Mouse (Mus musculus): ENCODE measurements at regions not wholly inside any gene's neighbourhood (a gene's known extent, or its start where the extent isn't known, plus 50 kb on each side); places are given as distances from the start of the nearest gene placed in this dataset.
A peak's percentile ranks its signal among the peaks of the same experiment; 100 is the strongest.

GRCm38 (mm10) chr5:9954652-9955051, 229.7 kb upstream of the Grm3 start:
- peak; percentile 3 to 8 for DNase-seq

GRCm38 (mm10) chr5:9938746-9939145, 213.8 kb upstream of the Grm3 start:
- no peak for DNase-seq

- DNase-seq = no peak
Observed at GRCm38 (mm10) chr5:9912936-9913335, 188.0 kb upstream of the Grm3 start.

DNA sequence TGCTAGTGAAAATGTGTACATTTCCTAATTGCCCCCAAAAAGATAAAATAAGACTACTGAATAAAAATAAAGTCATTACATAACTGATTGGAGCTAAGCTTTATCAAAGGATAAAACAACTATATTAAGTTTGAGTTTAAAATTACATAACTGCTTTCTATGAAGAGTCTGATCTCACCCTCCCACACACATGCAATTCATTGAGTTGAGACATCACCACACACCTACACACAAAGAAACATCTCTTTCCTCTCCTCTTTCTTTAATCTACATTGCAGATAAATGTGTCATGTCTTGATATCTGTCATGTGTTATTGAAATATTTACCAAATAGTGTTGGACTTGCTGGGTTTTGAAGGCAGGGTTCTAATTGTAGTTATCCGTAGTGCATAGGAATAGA, 186.8 kb upstream of the Grm3 start:
- no peak for DNase-seq

DNA sequence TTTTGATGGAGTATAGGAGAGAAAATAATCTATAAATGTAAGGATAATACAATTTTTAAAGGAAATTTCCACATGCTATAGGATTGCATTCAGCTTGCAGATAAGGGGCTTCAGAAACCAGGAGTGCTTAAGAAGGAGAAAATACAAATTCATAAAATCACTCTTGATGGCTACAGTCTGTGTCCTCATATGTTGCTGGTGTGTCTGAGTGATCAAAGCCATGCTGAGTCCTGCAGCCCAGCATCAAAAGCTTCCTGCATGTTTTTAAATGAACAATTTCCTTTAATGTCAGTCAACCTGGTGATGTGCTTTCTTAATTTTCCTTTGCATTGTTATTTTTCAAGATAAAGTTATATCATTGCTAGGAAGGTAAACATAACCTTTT, 186.1 kb upstream of the Grm3 start:
- DNase-seq = no peak

DNA sequence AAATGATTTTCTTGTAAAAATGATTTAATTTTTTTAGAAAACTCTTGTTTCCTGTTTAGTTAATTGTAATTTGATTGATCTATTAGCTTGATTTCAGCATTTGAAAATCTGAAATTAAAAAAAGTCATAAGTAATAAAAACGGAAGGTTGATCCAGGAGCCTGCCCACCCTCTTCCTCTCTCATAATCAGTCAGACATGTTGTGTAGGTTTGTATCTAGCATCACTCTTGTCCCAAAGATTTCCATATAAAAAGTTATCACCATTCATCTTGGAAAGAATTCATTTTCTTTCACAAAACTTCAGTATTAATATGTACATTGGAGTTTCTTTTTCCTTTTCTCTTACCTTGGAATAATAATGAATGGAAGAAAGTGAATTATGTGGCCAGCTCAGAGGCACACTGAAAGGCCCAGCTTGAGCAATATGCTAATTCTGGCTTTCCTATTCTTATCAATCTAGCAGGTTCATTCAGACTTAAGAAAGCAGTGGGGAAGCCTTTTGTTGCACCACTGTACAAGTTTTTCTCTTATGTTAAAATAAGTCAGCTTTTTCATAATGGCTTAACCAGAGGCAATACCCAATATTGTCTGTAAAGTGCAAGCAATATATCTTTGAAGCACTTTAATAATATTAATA, 185.6 kb upstream of the Grm3 start:
- DNase-seq = no peak

GRCm38 (mm10) chr5:9895297-9895696, 170.3 kb upstream of the Grm3 start:
- DNase-seq = no peak

GRCm38 (mm10) chr5:9878063-9878462, 153.1 kb upstream of the Grm3 start:
- no peak for DNase-seq

DNA sequence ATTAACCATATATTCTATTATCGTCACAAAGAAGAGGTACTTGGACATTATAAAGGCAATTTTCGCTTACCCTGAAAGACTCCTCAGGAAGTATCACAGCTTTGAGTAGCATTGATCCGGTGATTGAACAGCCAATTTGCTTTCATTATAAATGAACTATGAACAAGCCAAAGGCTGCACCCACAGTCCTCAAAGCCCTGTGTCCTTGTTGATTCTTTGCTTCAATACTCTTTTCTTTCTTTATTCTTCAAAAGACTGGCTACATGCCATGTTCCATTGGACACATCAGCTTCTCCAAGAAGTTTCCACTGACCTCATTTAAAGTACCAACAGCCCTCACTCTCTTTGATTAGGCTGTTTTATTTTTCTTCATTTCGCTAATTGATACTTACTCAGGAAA, 144.1 kb upstream of the Grm3 start:
- DNase-seq = no peak

- DNase-seq = no peak
Observed at GRCm38 (mm10) chr5:9829750-9830149, 104.8 kb upstream of the Grm3 start.

DNA sequence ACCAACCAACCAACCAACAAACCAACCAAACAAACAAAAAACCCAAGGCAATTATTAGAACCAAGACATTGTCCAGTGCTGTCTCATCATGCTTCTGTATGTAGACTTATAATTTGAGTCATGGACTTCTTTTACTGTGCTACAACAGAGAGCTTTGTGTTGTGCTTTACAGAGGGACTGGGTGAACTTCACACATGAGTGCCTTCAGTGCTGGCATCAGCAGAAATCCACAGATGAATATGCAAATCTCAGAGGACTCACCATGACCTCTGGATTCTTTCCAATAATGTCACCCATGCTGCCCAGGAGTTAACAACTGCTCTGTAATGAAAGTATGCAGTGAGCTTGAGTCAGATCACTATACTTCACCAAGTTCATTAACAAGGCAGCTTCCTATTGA, 76.7 kb upstream of the Grm3 start:
- no peak for DNase-seq

GRCm38 (mm10) chr5:9781107-9781506, 56.1 kb upstream of the Grm3 start:
- no peak for DNase-seq
